Mouse (Mus musculus) stomach, postnatal 0 days (tissue): ENCODE data around the gene Foxk1. TPM values are rescaled to one million over a fixed set of nuclear protein-coding genes. Genes with fewer than 3 reads are reported as not detected.

Experiments
- ATAC-seq: fragments of 200-750 bp; cut with Nextera tagmentation; 2 replicates; pipeline ENCODE4 v1.8.0; 2017; ENCODE audit not compliant: low FRiP score, low TSS enrichment
- DNase-seq: peaks from one replicate; pipeline ENCODE4 v3.0.0-alpha.2; 2016; ENCODE audit warnings: low spot score
- H3K27ac ChIP-seq: fragments of 300-500 bp; sonication (generic); replicated peaks from 2 replicates; pipeline ENCODE4 v1.5.1; 2014; ENCODE audit warnings: mild to moderate bottlenecking, control low read depth
- H3K27me3 ChIP-seq: fragments of 300-500 bp; sonication (generic); 2 replicates; pipeline ENCODE4 v1.6.1; 2014; ENCODE audit warnings: low read length; ENCODE audit not compliant: control insufficient read depth, insufficient read depth
- H3K36me3 ChIP-seq: fragments of 300-500 bp; sonication (generic); 2 replicates; pipeline ENCODE4 v1.6.1; 2014; ENCODE audit warnings: low read length, mixed read lengths; ENCODE audit not compliant: control insufficient read depth, insufficient read depth
- H3K4me1 ChIP-seq: fragments of 300-500 bp; sonication (generic); replicated peaks from 2 replicates; pipeline ENCODE4 v1.6.1; 2014; ENCODE audit warnings: antibody characterized with exemption; ENCODE audit not compliant: control insufficient read depth, insufficient read depth
- H3K4me2 ChIP-seq: fragments of 300-500 bp; sonication (generic); replicated peaks from 2 replicates; pipeline ENCODE4 v1.6.1; 2014; ENCODE audit warnings: low read depth, mild to moderate bottlenecking, control low read depth, moderate library complexity
- H3K4me3 ChIP-seq: fragments of 300-500 bp; sonication (generic); 2 replicates; pipeline ENCODE4 v1.5.1; 2014; ENCODE audit warnings: low read depth, low read length, control low read depth
- H3K9ac ChIP-seq: fragments of 300-500 bp; sonication (generic); 2 replicates; pipeline ENCODE4 v1.6.1; 2014; ENCODE audit warnings: mild to moderate bottlenecking, low read length, control low read depth, mixed read lengths
- H3K9me3 ChIP-seq: fragments of 300-500 bp; sonication (generic); 2 replicates; pipeline ENCODE4 v1.6.1; 2016; ENCODE audit warnings: low read length; ENCODE audit not compliant: control insufficient read depth
- CTCF ChIP-seq: IDR thresholded peaks from 2 replicates; pipeline ENCODE4 v1.5.1; 2016; ENCODE audit warnings: antibody characterized with exemption, low read depth, mild to moderate bottlenecking, moderate library complexity
- EP300 ChIP-seq: optimal IDR thresholded peaks from 2 replicates; pipeline ENCODE3; 2016; ENCODE audit warnings: antibody characterized with exemption
- WGBS: fragments of 180-500 bp; shearing (Covaris S2); extraction: QIAGEN DNeasy Blood & Tissue Kit; methylation state at CpG from one replicate; pipeline ENCODE4 v1.1.7; 2014; 5-methylcytosine and 5-hydroxymethylcytosine counted together
- polyA plus RNA-seq: library from polyadenylated mRNA; unstranded; fragments of >200 nt; fragmentation: Nextera tagmentation; extraction: Ambion mirVana; gene quantifications from 2 replicates; pipeline ENCODE4 v1.2.1, GENCODE M21; 2015

The Foxk1 gene
- polyA plus RNA-seq, 1 experiment from 2014 or later = 3.5 TPM

DNA sequence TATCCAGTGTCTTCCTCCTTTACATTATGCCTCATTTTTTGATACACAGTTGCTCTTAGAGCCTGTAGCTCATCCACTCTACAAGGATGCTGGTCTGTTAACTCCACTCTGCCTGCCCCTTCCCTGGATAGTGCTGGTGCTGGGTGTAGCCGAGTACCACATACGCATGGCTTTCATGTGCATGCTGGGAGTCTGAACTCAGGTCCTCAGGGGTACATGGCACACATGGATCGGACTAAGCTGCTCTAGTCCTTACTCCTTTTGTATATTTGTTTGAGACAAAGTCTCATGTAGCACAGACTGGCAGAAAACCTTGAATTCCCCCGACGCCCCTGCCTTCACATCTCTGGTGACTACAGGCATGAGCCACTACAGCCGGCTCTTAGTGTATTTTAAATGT is 15.0 kb upstream of the Foxk1 start:
- TF ChIP-seq EP300 (no peak), CTCF (no peak)
- Histone ChIP-seq H3K4me1 (no peaks in the 10 kb centered on the region), H3K36me3 (no peaks in the 10 kb centered on the region), H3K4me3 (no peak overlapping the region), H3K9ac (no peak overlapping the region), H3K27me3 (no peaks in the 10 kb centered on the region), H3K9me3 (no peaks in the 10 kb centered on the region), H3K4me2 (no peak overlapping the region), H3K27ac (peak overlapping the region; percentile 63)
- ATAC-seq = no peak
- no peak for DNase-seq
- WGBS = 59% methylated on average over 6 of the region's 6 CpGs

DNA sequence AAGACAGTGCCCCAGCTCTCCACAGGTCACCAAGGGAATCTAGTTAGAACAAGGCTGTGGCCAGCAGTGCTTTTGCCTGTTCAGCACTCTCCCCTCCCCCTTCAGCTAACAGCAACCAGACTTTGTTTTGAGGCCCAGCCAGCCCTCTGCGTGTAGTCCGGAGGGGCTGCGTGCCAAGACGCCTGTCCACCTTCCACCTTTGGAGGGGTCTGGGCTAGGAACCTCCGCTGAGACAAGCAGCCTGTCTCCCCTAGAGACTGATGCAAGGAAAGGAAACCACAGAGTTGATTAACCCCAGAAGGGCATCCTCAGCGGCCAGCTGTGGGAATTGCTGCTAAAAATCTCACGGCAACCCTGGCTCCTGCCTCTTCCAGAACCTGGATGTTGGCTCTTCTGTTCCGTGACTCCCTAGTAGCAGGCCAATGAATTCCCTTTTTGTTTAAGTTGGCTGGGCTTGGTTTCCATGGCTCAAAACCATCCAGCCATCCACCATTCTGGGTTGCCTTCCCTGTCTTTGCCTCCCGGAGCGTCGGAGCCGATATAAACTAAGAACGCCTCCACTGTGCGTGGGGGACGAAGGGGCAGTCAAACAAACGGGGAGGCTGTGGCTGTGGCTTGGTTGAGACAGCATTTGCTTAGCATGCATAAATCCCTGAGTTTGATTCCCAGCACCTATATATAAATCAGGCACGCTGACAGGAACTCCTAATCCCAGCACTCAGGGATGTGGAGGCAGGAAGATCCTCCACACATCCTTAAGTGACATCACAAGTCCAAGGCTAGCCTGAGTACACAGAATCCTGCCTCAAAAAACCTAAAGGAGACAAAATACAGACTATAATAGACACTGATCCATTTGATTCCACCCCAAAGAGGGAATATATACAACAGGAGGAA is 14.3 kb upstream of the Foxk1 start:
- no peak for DNase-seq
- Histone ChIP-seq H3K4me2 (no peak overlapping the region), H3K4me1 (no peaks in the 10 kb centered on the region), H3K4me3 (no peak overlapping the region), H3K9ac (no peak overlapping the region), H3K27me3 (no peaks in the 10 kb centered on the region), H3K36me3 (no peaks in the 10 kb centered on the region), H3K27ac (peak overlapping the region; percentile 63), H3K9me3 (no peaks in the 10 kb centered on the region)
- 0 out of 2 replicates have a peak, but pooled peaks have one; percentile 13 for TF ChIP-seq CTCF
- TF ChIP-seq EP300 = no peak
- 42% methylated on average over 17 of the region's 17 CpGs for WGBS
- ATAC-seq = peak; percentile 59; the same call in 1 of the 2 replicates

DNA sequence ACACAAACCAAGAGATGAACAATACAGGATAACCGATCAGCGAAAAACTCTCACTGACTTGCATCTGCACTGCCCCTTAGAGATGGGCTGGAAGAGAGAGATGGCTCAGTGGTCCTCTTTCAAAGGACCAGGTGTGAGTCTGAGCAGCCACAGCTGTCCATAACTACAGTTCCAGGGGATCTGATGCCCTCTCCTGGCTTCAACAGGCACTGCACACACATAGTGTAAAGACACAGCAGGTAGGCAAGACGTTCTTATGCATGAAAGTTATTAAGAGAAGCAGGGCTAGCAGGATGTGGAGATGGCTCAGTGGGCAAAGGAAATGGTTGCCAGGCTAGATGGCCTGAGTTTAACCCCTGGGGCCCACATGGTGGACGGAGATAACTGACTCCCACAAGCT is 13.6 kb upstream of the Foxk1 start:
- Histone ChIP-seq H3K9ac (no peak overlapping the region), H3K4me3 (no peak overlapping the region), H3K27me3 (no peaks in the 10 kb centered on the region), H3K4me2 (no peak overlapping the region), H3K9me3 (no peaks in the 10 kb centered on the region), H3K27ac (no peak overlapping the region), H3K4me1 (no peaks in the 10 kb centered on the region), H3K36me3 (no peaks in the 10 kb centered on the region)
- DNase-seq (no peak), ATAC-seq (no peak)
- TF ChIP-seq EP300 (no peak), CTCF (peak; percentile 70)
- 74% methylated on average over 4 of the region's 4 CpGs for WGBS

DNA sequence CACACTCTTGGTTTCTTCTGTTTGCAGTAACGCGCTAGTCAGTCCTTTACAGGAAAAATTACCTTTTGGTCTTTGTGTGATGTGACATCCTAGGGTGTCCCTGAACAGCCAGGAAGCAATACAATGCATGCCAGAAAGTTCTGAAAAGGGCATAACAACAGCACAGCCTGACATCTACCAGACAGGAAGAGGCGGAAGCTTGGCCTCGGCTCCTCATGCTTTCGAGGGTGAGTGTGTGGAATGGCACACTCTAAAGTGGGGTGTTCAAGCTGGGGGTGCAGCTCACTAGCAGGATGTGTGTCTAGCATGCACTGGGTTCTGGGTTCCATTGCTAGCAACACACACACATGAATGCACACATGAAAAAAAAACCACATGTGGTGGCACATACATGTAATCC is 9.6 kb upstream of the Foxk1 start:
- H3K36me3 ChIP-seq = no peaks in the 10 kb centered on the region
- H3K27me3 ChIP-seq = no peaks in the 10 kb centered on the region
- H3K4me3 ChIP-seq = no peak overlapping the region
- no peak overlapping the region for H3K4me2 ChIP-seq
- H3K27ac ChIP-seq = 0 out of 2 replicates have a peak overlapping the region, but pooled peaks have one; percentile 1
- H3K4me1 ChIP-seq = no peaks in the 10 kb centered on the region
- no peak for TF ChIP-seq EP300
- no peak for TF ChIP-seq CTCF
- no peak overlapping the region for H3K9ac ChIP-seq
- ATAC-seq (no peak), DNase-seq (no peak)
- H3K9me3 ChIP-seq = no peaks in the 10 kb centered on the region
- WGBS = 72% methylated on average over 5 of the region's 5 CpGs

DNA sequence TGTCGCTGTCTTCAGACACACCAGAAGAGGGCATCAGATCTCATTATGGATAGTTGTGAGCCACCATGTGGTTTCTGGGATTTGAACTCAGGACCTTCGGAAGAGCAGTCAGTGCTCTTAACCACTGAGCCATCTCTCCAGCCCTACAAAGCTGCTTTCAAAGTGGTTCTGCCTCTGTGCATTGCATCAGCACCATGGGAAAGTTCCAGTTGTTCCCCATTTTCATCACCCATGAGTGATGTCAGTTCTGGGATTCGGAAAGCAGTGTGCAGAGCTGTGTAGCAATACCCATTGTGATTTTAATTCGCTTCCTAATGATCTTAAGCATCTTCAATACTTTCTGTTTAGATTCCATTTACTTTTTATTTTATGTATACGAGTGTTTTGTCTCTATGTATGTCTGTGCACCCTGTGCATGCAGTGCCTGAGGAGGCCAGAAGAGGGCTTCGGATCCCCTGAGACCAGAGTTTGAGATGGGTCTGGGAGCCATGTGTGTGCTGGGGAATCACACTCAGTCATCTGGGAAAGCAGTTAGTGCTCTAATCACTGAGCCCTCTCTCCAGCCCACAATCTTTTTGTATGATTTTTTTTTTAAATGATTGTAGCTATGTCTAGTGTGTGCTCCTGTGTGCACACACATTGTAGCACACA is 6.6 kb upstream of the Foxk1 start:
- Histone ChIP-seq H3K27me3 (no peaks in the 10 kb centered on the region), H3K9me3 (no peaks in the 10 kb centered on the region), H3K9ac (no peak overlapping the region), H3K36me3 (no peaks in the 10 kb centered on the region), H3K4me3 (no peak overlapping the region), H3K27ac (no peak overlapping the region), H3K4me1 (no peaks in the 10 kb centered on the region), H3K4me2 (no peak overlapping the region)
- WGBS = 91% methylated on average over 6 of the region's 6 CpGs
- peak; percentile 62 for TF ChIP-seq CTCF
- TF ChIP-seq EP300 = no peak
- DNase-seq = no peak
- ATAC-seq = no peak

DNA sequence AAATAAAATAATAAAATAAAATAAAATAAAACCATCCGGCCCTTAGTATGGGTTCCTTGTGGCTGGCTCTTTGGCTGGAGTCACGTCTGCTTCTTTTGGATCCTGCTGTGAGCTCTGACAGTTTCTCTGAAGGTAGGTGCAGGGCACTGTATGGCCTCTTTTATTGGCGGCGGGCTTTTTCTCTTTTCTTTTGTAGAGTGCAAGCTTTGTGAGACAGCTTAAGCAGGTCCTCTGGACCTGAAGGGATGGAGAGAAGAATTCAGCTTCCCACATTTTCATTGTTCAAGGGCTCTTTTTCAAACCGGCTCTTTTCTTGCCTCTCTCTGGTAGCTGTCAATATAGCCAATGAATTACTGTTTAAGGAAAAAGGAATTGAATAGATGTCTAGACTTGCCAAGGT is 5.4 kb upstream of the Foxk1 start:
- WGBS = 50% methylated on average over 5 of the region's 5 CpGs
- Histone ChIP-seq H3K4me2 (no peak overlapping the region), H3K27me3 (no peaks in the 10 kb centered on the region), H3K9ac (no peak overlapping the region), H3K9me3 (no peaks in the 10 kb centered on the region), H3K4me1 (no peaks in the 10 kb centered on the region), H3K4me3 (no peak overlapping the region), H3K36me3 (no peaks in the 10 kb centered on the region), H3K27ac (no peak overlapping the region)
- TF ChIP-seq CTCF = no peak
- ATAC-seq (no peak), DNase-seq (no peak)
